Mouse (Mus musculus) lung, embryonic 16.5 days (tissue): Measurements from ENCODE around the gene Cnp. TPM values are rescaled to one million over a fixed set of nuclear protein-coding genes. Genes with fewer than 3 reads are reported as not detected.
"Not testable (repeated sequence)": the region's sequence is repeated elsewhere in the genome, so short reads cannot be mapped to it uniquely, and the experiment has no call there.

Experiments used
- ATAC-seq: fragments of 200-750 bp; cut with Nextera tagmentation; 2 replicates; pipeline ENCODE4 v1.8.0; 2017; ENCODE audit warnings: low read depth, mild to moderate bottlenecking, moderate library complexity
- H3K27ac ChIP-seq: fragments of 300-500 bp; sonication (generic); 2 replicates; pipeline ENCODE4 v1.5.1; 2014; ENCODE audit warnings: mild to moderate bottlenecking, control low read depth, low read length
- H3K27me3 ChIP-seq: fragments of 300-500 bp; sonication (generic); 2 replicates; pipeline ENCODE4 v1.6.1; 2014; ENCODE audit warnings: low read depth, low read length, mixed read lengths; ENCODE audit not compliant: control insufficient read depth, insufficient read depth
- H3K36me3 ChIP-seq: fragments of 300-500 bp; sonication (generic); 2 replicates; pipeline ENCODE4 v1.6.1; 2014; ENCODE audit warnings: low read length; ENCODE audit not compliant: control insufficient read depth, insufficient read depth
- H3K4me1 ChIP-seq: fragments of 300-500 bp; sonication (generic); replicated peaks from 2 replicates; pipeline ENCODE4 v1.6.1; 2014; ENCODE audit warnings: low read length, mixed read lengths; ENCODE audit not compliant: control insufficient read depth, insufficient read depth
- H3K4me2 ChIP-seq: fragments of 300-500 bp; sonication (generic); 2 replicates; pipeline ENCODE4 v1.6.1; 2014; ENCODE audit warnings: low read depth, low read length, control low read depth
- H3K4me3 ChIP-seq: fragments of 300-500 bp; sonication (generic); 2 replicates; pipeline ENCODE4 v1.5.1; 2014; ENCODE audit warnings: mild to moderate bottlenecking, low read length, control low read depth
- H3K9ac ChIP-seq: fragments of 300-500 bp; sonication (generic); 2 replicates; pipeline ENCODE4 v1.6.1; 2014; ENCODE audit warnings: low read length, control low read depth
- H3K9me3 ChIP-seq: fragments of 300-500 bp; sonication (generic); 2 replicates; pipeline ENCODE4 v1.6.1; 2016; ENCODE audit warnings: low read length; ENCODE audit not compliant: control insufficient read depth
- WGBS: fragments of 180-500 bp; shearing (Covaris S2); extraction: QIAGEN DNeasy Blood & Tissue Kit; methylation state at CpG from one replicate; pipeline ENCODE4 v1.1.7; 2014; 5-methylcytosine and 5-hydroxymethylcytosine counted together
- polyA plus RNA-seq: library from polyadenylated mRNA; unstranded; fragments of >200 nt; fragmentation: Nextera tagmentation; extraction: Ambion mirVana; gene quantifications from 2 replicates; pipeline ENCODE4 v1.2.1, GENCODE M21; 2015

Cnp gene
- polyA plus RNA-seq, 1 experiment from 2014 or later, result 35.2 TPM

- Histone ChIP-seq H3K9me3 (no peaks in the 10 kb centered on the region), H3K27ac (peak overlapping the region; percentile 12; the same call in 1 of the 2 replicates), H3K36me3 (no peaks in the 10 kb centered on the region), H3K4me3 (no peak overlapping the region), H3K4me1 (peaks cover 14% of the 10 kb centered on the region), H3K9ac (no peak overlapping the region), H3K27me3 (no peaks in the 10 kb centered on the region), H3K4me2 (no peak overlapping the region)
- 58% methylated on average over 4 of the region's 4 CpGs for WGBS
- no peak for ATAC-seq
Measured at GRCm38 (mm10) chr11:100608796-100609195, 34.1 kb downstream of the Cnp start.

- H3K27me3 ChIP-seq, result no peaks in the 10 kb centered on the region
- H3K9me3 ChIP-seq, result no peaks in the 10 kb centered on the region
- H3K4me3 ChIP-seq, result no peak overlapping the region
- H3K4me1 ChIP-seq, result peaks cover 14% of the 10 kb centered on the region
- ATAC-seq, result no peak
- H3K4me2 ChIP-seq, result no peak overlapping the region
- H3K27ac ChIP-seq, result 0 out of 2 replicates have a peak overlapping the region, but pooled peaks have one; percentile 20
- peak overlapping the region; percentile 14; the same call in 1 of the 2 replicates for H3K9ac ChIP-seq
- 83% methylated on average over 5 of the region's 5 CpGs for WGBS
- no peaks in the 10 kb centered on the region for H3K36me3 ChIP-seq
Measured at GRCm38 (mm10) chr11:100609355-100609996, 34.8 kb downstream of the Cnp start.

DNA sequence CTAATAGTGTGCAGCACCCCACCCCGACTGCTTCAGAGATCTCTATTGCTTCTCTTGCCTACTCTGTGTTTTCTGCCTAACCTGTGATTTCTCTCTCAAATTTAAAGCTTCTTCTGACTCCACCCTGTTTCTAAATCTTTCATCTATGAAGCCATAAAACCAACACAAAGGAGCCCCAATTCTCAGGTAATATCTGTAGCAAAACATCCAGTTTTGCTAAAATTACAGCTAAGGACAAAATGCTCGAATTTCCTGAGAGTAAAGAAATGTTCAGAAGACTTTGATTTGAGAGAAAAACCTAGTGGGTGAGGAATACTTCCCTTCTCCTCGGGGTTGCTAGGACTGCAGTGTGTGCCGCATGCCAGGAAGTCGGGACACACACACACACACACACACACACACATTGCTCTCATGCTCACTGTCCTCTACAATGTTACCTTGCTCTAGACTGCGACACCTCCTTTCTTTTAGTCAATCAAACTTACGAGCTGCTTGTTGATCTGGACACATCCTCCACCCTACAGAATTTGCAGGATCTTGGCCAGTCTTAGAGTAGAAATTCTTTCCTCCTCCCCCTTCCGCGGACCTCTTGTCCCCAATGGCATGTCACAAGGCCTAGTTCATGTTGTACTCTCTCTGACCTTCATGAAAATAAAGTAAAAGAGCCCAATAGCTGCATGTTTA, 35.4 kb downstream of the Cnp start:
- Histone ChIP-seq H3K9me3 (no peaks in the 10 kb centered on the region), H3K4me3 (no peak overlapping the region), H3K36me3 (no peaks in the 10 kb centered on the region), H3K27ac (0 out of 2 replicates have a peak overlapping the region, but pooled peaks have one; percentile 20), H3K9ac (peak overlapping the region; percentile 14; the same call in 1 of the 2 replicates), H3K4me2 (no peak overlapping the region), H3K4me1 (peaks cover 14% of the 10 kb centered on the region), H3K27me3 (no peaks in the 10 kb centered on the region)
- ATAC-seq, result no peak
- 66% methylated on average over 9 of the region's 9 CpGs for WGBS

GRCm38 (mm10) chr11:100611627-100612026, 36.9 kb downstream of the Cnp start:
- 86% methylated on average over 6 of the region's 6 CpGs for WGBS
- Histone ChIP-seq H3K4me1 (peaks cover 14% of the 10 kb centered on the region), H3K27ac (no peak overlapping the region)

DNA sequence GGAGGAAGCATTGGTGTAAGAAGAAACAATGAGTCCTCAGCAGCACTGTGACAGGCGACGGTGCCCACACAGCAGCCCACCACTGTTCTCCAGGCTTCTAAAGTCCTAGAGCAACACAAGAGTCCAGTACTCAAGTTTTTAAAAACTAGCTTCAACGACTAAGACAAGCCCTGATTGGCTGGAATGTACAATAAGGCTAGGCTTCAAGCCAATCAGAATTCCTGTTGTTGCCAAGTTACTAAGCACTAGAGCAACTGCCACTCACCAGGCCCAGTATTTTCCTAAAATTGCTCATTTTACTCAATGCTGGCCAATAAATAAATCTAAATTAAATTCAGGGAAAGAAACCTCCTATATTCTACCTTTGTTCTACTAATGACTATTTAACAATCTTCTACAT, 38.5 kb downstream of the Cnp start:
- WGBS, result 76% methylated on average over 3 of the region's 3 CpGs
- H3K27ac ChIP-seq, result no peak overlapping the region
- H3K36me3 ChIP-seq, result no peaks in the 10 kb centered on the region
- ATAC-seq, result no peak; the same call in 1 of the 2 replicates
- no peaks in the 10 kb centered on the region for H3K27me3 ChIP-seq
- H3K9ac ChIP-seq, result no peak overlapping the region
- peaks cover 21% of the 10 kb centered on the region for H3K4me1 ChIP-seq
- H3K4me3 ChIP-seq, result 0 out of 2 replicates have a peak overlapping the region, but pooled peaks have one; percentile 3
- H3K9me3 ChIP-seq, result no peaks in the 10 kb centered on the region
- H3K4me2 ChIP-seq, result no peak overlapping the region; the same call in 1 of the 2 replicates

More at GRCm38 (mm10) chr11:100611627-100612026, 36.9 kb downstream of the Cnp start:
- Histone ChIP-seq H3K4me3 (no peak overlapping the region), H3K27me3 (no peaks in the 10 kb centered on the region), H3K4me2 (no peak overlapping the region), H3K36me3 (no peaks in the 10 kb centered on the region), H3K9ac (no peak overlapping the region), H3K9me3 (no peaks in the 10 kb centered on the region)
- ATAC-seq, result no peak

DNA sequence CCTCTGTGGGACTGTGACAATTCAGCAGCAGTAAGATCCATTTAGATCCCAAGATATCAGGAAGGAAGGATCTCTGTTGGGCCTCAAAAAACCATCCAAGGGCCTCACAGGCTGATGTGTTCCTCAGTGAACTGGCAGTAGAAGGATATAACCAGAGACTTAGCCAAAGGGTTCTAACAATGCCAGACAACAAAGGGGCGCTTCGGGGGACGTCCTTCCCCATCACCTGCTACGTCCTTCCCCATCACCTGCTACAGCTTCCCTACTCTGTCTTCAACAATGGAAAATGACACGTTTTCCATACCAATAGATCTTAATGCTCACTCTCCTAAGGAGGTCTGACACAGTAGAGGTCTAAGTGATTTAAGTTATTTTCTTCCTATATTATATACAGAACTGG, 41.6 kb downstream of the Cnp start:
- no peaks in the 10 kb centered on the region for H3K9me3 ChIP-seq
- no peaks in the 10 kb centered on the region for H3K27me3 ChIP-seq
- no peak for ATAC-seq
- WGBS, result 89% methylated on average over 5 of the region's 5 CpGs
- no peak overlapping the region for H3K4me3 ChIP-seq
- no peak overlapping the region for H3K4me2 ChIP-seq
- H3K9ac ChIP-seq, result no peak overlapping the region
- H3K36me3 ChIP-seq, result no peaks in the 10 kb centered on the region
- H3K27ac ChIP-seq, result no peak overlapping the region
- peaks cover 15% of the 10 kb centered on the region for H3K4me1 ChIP-seq

- not testable (repeated sequence) for H3K27ac ChIP-seq, H3K27me3 ChIP-seq, H3K36me3 ChIP-seq, H3K9ac ChIP-seq, H3K4me3 ChIP-seq, H3K4me2 ChIP-seq, ATAC-seq, H3K9me3 ChIP-seq
- 88% methylated on average over 7 of the region's 7 CpGs for WGBS
- peaks cover 15% of the 10 kb centered on the region for H3K4me1 ChIP-seq
Measured at GRCm38 (mm10) chr11:100616836-100617235, 42.1 kb downstream of the Cnp start.

GRCm38 (mm10) chr11:100617480-100617879, 42.8 kb downstream of the Cnp start:
- WGBS, result 91% methylated on average over 4 of the region's 4 CpGs
- peaks cover 15% of the 10 kb centered on the region for H3K4me1 ChIP-seq
- H3K27me3 ChIP-seq, result no peaks in the 10 kb centered on the region
- no peak overlapping the region; the same call in 1 of the 2 replicates for H3K4me2 ChIP-seq
- no peak overlapping the region for H3K4me3 ChIP-seq
- H3K9ac ChIP-seq, result 0 out of 2 replicates have a peak overlapping the region, but pooled peaks have one; percentile 19
- ATAC-seq, result no peak
- no peaks in the 10 kb centered on the region for H3K36me3 ChIP-seq
- H3K27ac ChIP-seq, result no peak overlapping the region
- no peaks in the 10 kb centered on the region for H3K9me3 ChIP-seq

GRCm38 (mm10) chr11:100618761-100619484, 44.2 kb downstream of the Cnp start, which contains the start of gene Nkiras2:
Gene Nkiras2 (plus strand): TSS chr11:100619244.
- no peaks in the 10 kb centered on the region for H3K36me3 ChIP-seq
- H3K27me3 ChIP-seq, result no peaks in the 10 kb centered on the region
- peak; percentile 73 for ATAC-seq
- H3K9me3 ChIP-seq, result no peaks in the 10 kb centered on the region
- peaks cover 18% of the 10 kb centered on the region for H3K4me1 ChIP-seq
- peak within 1 kb of the TSS; percentile 97 for H3K4me3 ChIP-seq
- peak within 1 kb of the TSS; percentile 97 for H3K9ac ChIP-seq
- under 1% methylated on average over 32 of the region's 36 CpGs for WGBS
- H3K27ac ChIP-seq, result peak within 1 kb of the TSS; percentile 94
- peak within 1 kb of the TSS; percentile 59 for H3K4me2 ChIP-seq
